In the genomic region with DNA sequence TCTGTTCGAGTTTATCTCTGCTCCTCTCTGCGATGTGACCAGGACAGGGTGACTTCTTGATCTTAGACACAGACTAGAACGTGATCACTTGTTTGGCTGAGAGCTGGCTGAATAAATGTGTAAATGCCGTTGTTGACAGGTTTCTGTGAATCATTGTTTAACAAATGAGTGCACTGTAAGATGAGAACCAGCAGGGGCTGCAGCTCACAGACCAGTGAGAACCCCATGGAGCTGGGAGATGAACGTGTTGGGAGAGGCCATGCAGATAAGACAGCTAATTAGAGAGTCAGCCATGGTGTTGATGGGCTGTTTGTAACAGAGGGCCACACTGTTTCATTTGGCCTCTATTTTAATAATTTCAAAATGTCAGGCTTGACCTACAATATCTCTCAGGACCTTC, we compare ENCODE assay signal across 18 mouse cellular contexts.
DNase-seq lines count a peak whose midpoint lies in the region; ATAC-seq and TF ChIP-seq lines count a peak whose summit lies in the region.
"Had no signal": no experiment of that assay in that cellular context is flagged by ENCODE, and none has a peak within 500 bp of the region (broad histone marks: within the 10 kb centered on the region; RNA-seq: fewer than 3 reads in every experiment).

No protein-coding gene starts in this region.

- H3K9ac ChIP-seq in kidney, postnatal 0 days (ENCODE audit: low read depth, low read length) = no peak overlapping the region
- H3K9ac ChIP-seq: heart, embryonic 12.5 days; hindbrain, embryonic 12.5 days had no signal

- no peaks in the 10 kb centered on the region for H3K4me1 ChIP-seq in kidney, postnatal 0 days (replicated peaks; ENCODE audit: insufficient read depth, low read length)
- H3K4me1 ChIP-seq: heart, embryonic 12.5 days had no signal

- no peak for DNase-seq in kidney, postnatal 0 days (ENCODE audit: low spot score)
- DNase-seq in kidney, postnatal 36 days = no peak
- DNase-seq in 3T3-L1 (ENCODE audit: low read depth, low spot score) (peak; percentile 3), ES-CJ7 (ENCODE audit: low read depth, low spot score) (peak; percentile 11), ZHBTc4 (ENCODE audit: low read depth, low spot score) (peak; percentile 31)
- DNase-seq in gastrocnemius, postnatal 14 days = no peak
- DNase-seq: adrenal gland, postnatal 25 days; cerebellum, adult 2 months; cerebellum, postnatal 10 days; heart, adult 2 months; heart, postnatal 4 days had no signal

- H3K9me3 ChIP-seq in kidney, postnatal 0 days (replicated peaks; ENCODE audit: low read length) = no peaks in the 10 kb centered on the region
- H3K9me3 ChIP-seq: embryonic facial prominence, embryonic 10.5 days; heart, embryonic 12.5 days; hindbrain, embryonic 12.5 days had no signal

- intact Hi-C loops in gastrocnemius, postnatal 14 days (cut with DNase I; ENCODE audit: low total_unique reads) = no loop called here

- no peak overlapping the region for H3K4me3 ChIP-seq in kidney, postnatal 0 days (replicated peaks; ENCODE audit: low read depth, low read length)
- H3K4me3 ChIP-seq: embryonic facial prominence, embryonic 10.5 days; heart, adult 2 months; heart, embryonic 12.5 days; hindbrain, embryonic 12.5 days had no signal

- H3K36me3 ChIP-seq in kidney, postnatal 0 days (ENCODE audit: insufficient read depth, low read length) = no peaks in the 10 kb centered on the region
- H3K36me3 ChIP-seq: embryonic facial prominence, embryonic 10.5 days; heart, embryonic 12.5 days; hindbrain, embryonic 12.5 days had no signal

- no peak overlapping the region for H3K27ac ChIP-seq in kidney, postnatal 0 days
- H3K27ac ChIP-seq: embryonic facial prominence, embryonic 10.5 days; heart, adult 2 months; hindbrain, embryonic 12.5 days had no signal

- TF ChIP-seq CTCF in kidney, postnatal 0 days (IDR thresholded peaks at IDR 0.05; ENCODE audit: low read depth) = peak; percentile 37; the same call in 1 of the 2 replicates

- WGBS in kidney, postnatal 0 days = 25% methylated on average over 5 of the region's 5 CpGs

- no peak for ATAC-seq in kidney, postnatal 0 days (replicated peaks; ENCODE audit: low FRiP score, low read depth)
- ATAC-seq: forebrain, embryonic 14.5 days; hindbrain, embryonic 16.5 days; inflammation-experienced regulatory T-cells, adult 6 months; intestine, postnatal 0 days had no signal

- H3K27me3 ChIP-seq in kidney, postnatal 0 days (ENCODE audit: insufficient read depth, low read length) = no peaks in the 10 kb centered on the region
- H3K27me3 ChIP-seq: heart, embryonic 12.5 days; hindbrain, embryonic 12.5 days had no signal

- H3K4me2 ChIP-seq in kidney, postnatal 0 days (ENCODE audit: low read length) = no peak overlapping the region
- H3K4me2 ChIP-seq: heart, embryonic 12.5 days; hindbrain, embryonic 12.5 days had no signal

Comparison
In these comparisons a context has a peak if more than half of its experiments do, and no peak if none do; other contexts are left out.
1. DNase-seq: peak in 3T3-L1 (single experiment), ES-CJ7 (single experiment) and ZHBTc4 (single experiment); none in kidney, postnatal 0 days (single experiment), kidney, postnatal 36 days (0 of 2) and gastrocnemius, postnatal 14 days (single experiment).